Comparison of ENCODE assay signal across 8 mouse cellular contexts in the genomic region with DNA sequence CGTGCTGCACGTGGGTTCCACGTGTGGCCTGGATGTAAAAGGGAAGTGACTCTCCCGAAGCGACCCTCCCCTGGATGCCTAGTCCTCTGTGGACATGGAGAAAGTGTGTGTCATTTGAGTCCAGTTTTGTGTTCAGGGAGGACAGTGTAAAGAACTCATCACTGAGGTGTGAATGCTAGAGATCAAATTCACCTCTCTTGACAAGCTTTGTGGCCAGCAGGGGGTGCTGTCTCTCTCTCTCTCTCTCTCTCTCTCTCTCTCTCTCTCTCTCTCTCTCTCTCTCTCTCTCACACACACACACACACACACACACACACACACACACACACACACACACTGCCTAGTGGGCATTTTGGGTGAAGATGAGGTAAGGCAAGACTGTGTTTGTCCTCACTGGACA.
DNase-seq lines count a peak whose midpoint lies in the region; ATAC-seq lines count a peak whose summit lies in the region.

No protein-coding gene starts in this region.

- no peak for ATAC-seq in monocyte, adult 5-6 weeks (replicated peaks; ENCODE audit: insufficient number of reproducible peaks, low FRiP score, low TSS enrichment, poor library complexity, severe bottlenecking)

- peak; percentile 50 for DNase-seq in embryo, embryonic 10 days (ENCODE audit: low spot score)
- no peak for DNase-seq in embryo, embryonic 9.5 days (ENCODE audit: extremely low spot score)
- DNase-seq in layer of hippocampus, postnatal 10 days (ENCODE audit: low spot score in 2 of 2): peak; percentile 73 to 74
- DNase-seq in layer of hippocampus, postnatal 14 days (ENCODE audit: low spot score in 2 of 2): no peak
- peak; percentile 36 for DNase-seq in NIH3T3 (ENCODE audit: low read depth)
- DNase-seq in layer of hippocampus, postnatal 25 days (ENCODE audit: extremely low spot score in 1 of 2, low spot score in 1 of 2): peak; percentile 58 to 87
- DNase-seq in telencephalon, adult 2 months (ENCODE audit: low read depth, low spot score): peak; percentile 62

Comparison
In these comparisons a context has a peak if more than half of its experiments do, and no peak if none do; other contexts are left out.
1. DNase-seq: peak in embryo, embryonic 10 days (single experiment), layer of hippocampus, postnatal 10 days (2 of 2), NIH3T3 (single experiment), layer of hippocampus, postnatal 25 days (2 of 2) and telencephalon, adult 2 months (single experiment); none in embryo, embryonic 9.5 days (single experiment) and layer of hippocampus, postnatal 14 days (0 of 2).